Mouse (Mus musculus): ENCODE measurements at regions not wholly inside any gene's neighbourhood (a gene's known extent, or its start where the extent isn't known, plus 50 kb on each side); places are given as distances from the start of the nearest gene placed in this dataset.

- TF ChIP-seq CTCF (IDR thresholded peaks at IDR 0.05; ENCODE audit: borderline replicate concordance, insufficient read depth, low read depth, low read length), result no peak
- TF ChIP-seq POLR2A (IDR thresholded peaks at IDR 0.05; ENCODE audit: borderline replicate concordance, insufficient read depth, low read length), result no peak
Measured at GRCm38 (mm10) chr1:102235473-102235872, 2462.9 kb downstream of the Cntnap5b start.

Measured in cerebellum, adult 2 months (tissue).